Mouse (Mus musculus): Measurements from ENCODE around the gene Sept6. TPM values are rescaled to one million over a fixed set of nuclear protein-coding genes. Genes with fewer than 3 reads are reported as not detected.

The Sept6 gene
- total and polyA plus RNA-seq, 3 experiments: 94.1 to 180 (median 98.8) TPM

- dilution Hi-C loops (cut with MboI; ENCODE audit: extremely low pct_ligation_motif_present, extremely low pct_unique_long_range_greater_than_20kb, low sequenced_read_pairs): no loop called here
These were observed 18.6 kb downstream of the Sept6 start for GRCm38 (mm10) chrX:36972951-36973471.

GRCm38 (mm10) chrX:36971156-36971555, 20.4 kb downstream of the Sept6 start:
- H3K36me3 ChIP-seq (replicated peaks in 1 of 2; ENCODE audit: control insufficient read depth in 1 of 2, insufficient read depth in 1 of 2, low read length in 1 of 2): peaks cover 36 to 89% of the 10 kb centered on the region in 2 experiments
- no peak overlapping the region for H3K4me3 ChIP-seq (replicated peaks in 1 of 3; ENCODE audit: low read depth in 2 of 3, low read length in 2 of 3, poor library complexity in 1 of 3)
- H3K9me3 ChIP-seq (replicated peaks; ENCODE audit: low read length): no peaks in the 10 kb centered on the region
- in situ Hi-C loops (cut with MboI; ENCODE audit: low pct_ligation_motif_present, low pct_unique_long_range_greater_than_20kb, low sequenced_read_pairs): no loop called here
- TF ChIP-seq MAFK (IDR thresholded peaks at IDR 0.05; ENCODE audit: insufficient replicate concordance, low read length) (no peak), GABPA (IDR thresholded peaks at IDR 0.05; ENCODE audit: insufficient replicate concordance, low read depth, low read length) (no peak), JUND (conservative IDR thresholded peaks at IDR 0.05; ENCODE audit: low read depth, low read length) (no peak), ZMIZ1 (IDR thresholded peaks at IDR 0.05; ENCODE audit: low read depth, low read length) (no peak), EP300 (IDR thresholded peaks at IDR 0.05; ENCODE audit: low read length) (no peak), TCF12 (IDR thresholded peaks at IDR 0.05; ENCODE audit: low read depth, low read length) (no peak), RCOR1 (conservative IDR thresholded peaks at IDR 0.05; ENCODE audit: low read depth, low read length) (no peak), HCFC1 (IDR thresholded peaks at IDR 0.05; ENCODE audit: low read depth, low read length) (no peak), ZKSCAN1 (IDR thresholded peaks at IDR 0.05; ENCODE audit: borderline replicate concordance, low read depth, low read length) (no peak), CTCF (conservative IDR thresholded peaks at IDR 0.05 in 1 of 2, IDR thresholded peaks at IDR 0.05 in 1 of 2; ENCODE audit: low read depth in 2 of 2, low read length in 2 of 2) (no peak), USF2 (conservative IDR thresholded peaks at IDR 0.05; ENCODE audit: low read depth, low read length) (no peak), KAT2A (IDR thresholded peaks at IDR 0.05; ENCODE audit: insufficient replicate concordance, low read length) (no peak), ZC3H11A (IDR thresholded peaks at IDR 0.05; ENCODE audit: low read depth, low read length) (no peak), ZNF384 (IDR thresholded peaks at IDR 0.05; ENCODE audit: low read depth, low read length) (no peak), IRF4 (IDR thresholded peaks at IDR 0.05; ENCODE audit: low read depth, low read length) (no peak), UBTF (IDR thresholded peaks at IDR 0.05; ENCODE audit: low read depth, low read length) (no peak)
- dilution Hi-C loops (cut with MboI; ENCODE audit: extremely low pct_ligation_motif_present, extremely low pct_unique_long_range_greater_than_20kb, low sequenced_read_pairs): no loop called here
- H3K79me2 ChIP-seq (replicated peaks; ENCODE audit: control insufficient read depth, extremely low read depth, insufficient read depth, poor library complexity, severe bottlenecking): peaks cover 17% of the 10 kb centered on the region
- DNase-seq (ENCODE audit: extremely low read depth): no peak
- no peak overlapping the region for H3K27ac ChIP-seq (ENCODE audit: insufficient read depth, low read depth)
- H3K4me2 ChIP-seq (ENCODE audit: insufficient read depth, low read depth, poor library complexity, severe bottlenecking): no peak overlapping the region
- H3K4me1 ChIP-seq (ENCODE audit: control insufficient read depth in 1 of 2, insufficient read depth in 2 of 2): peaks cover 0 to 5% of the 10 kb centered on the region in 2 experiments; a peak in 1 of 4 replicates
- H3K9ac ChIP-seq (ENCODE audit: insufficient read depth, low read depth): no peak overlapping the region
- no peaks in the 10 kb centered on the region for H3K27me3 ChIP-seq (replicated peaks)

More at GRCm38 (mm10) chrX:36972951-36973471, 18.6 kb downstream of the Sept6 start:
- no peak overlapping the region for H3K4me2 ChIP-seq (ENCODE audit: insufficient read depth, low read depth, poor library complexity, severe bottlenecking)
- no peak for DNase-seq (ENCODE audit: extremely low read depth)
- no peaks in the 10 kb centered on the region for H3K27me3 ChIP-seq (replicated peaks)
- no peak overlapping the region for H3K27ac ChIP-seq (ENCODE audit: insufficient read depth, low read depth)
- no peaks in the 10 kb centered on the region for H3K9me3 ChIP-seq (replicated peaks; ENCODE audit: low read length)
- TF ChIP-seq SIN3A (IDR thresholded peaks at IDR 0.05; ENCODE audit: low read length): no peak
- TF ChIP-seq TBP (conservative IDR thresholded peaks at IDR 0.05; ENCODE audit: low read depth, low read length): no peak
- TF ChIP-seq CHD1 (IDR thresholded peaks at IDR 0.05; ENCODE audit: low read depth, low read length): no peak
- no peak for TF ChIP-seq MAFK (IDR thresholded peaks at IDR 0.05; ENCODE audit: insufficient replicate concordance, low read length)
- no peak for TF ChIP-seq UBTF (IDR thresholded peaks at IDR 0.05; ENCODE audit: low read depth, low read length)
- TF ChIP-seq JUN (IDR thresholded peaks at IDR 0.05; ENCODE audit: insufficient read depth, low read depth, low read length): no peak
- no peak for TF ChIP-seq CTCF (conservative IDR thresholded peaks at IDR 0.05 in 1 of 2, IDR thresholded peaks at IDR 0.05 in 1 of 2; ENCODE audit: low read depth in 2 of 2, low read length in 2 of 2)
- TF ChIP-seq NELFE (IDR thresholded peaks at IDR 0.05; ENCODE audit: low read depth, low read length): no peak
- TF ChIP-seq JUND (conservative IDR thresholded peaks at IDR 0.05; ENCODE audit: low read depth, low read length): no peak
- no peak for TF ChIP-seq IRF4 (IDR thresholded peaks at IDR 0.05; ENCODE audit: low read depth, low read length)
- no peak for TF ChIP-seq BHLHE40 (IDR thresholded peaks at IDR 0.05; ENCODE audit: low read depth, low read length)
- no peak for TF ChIP-seq KAT2A (IDR thresholded peaks at IDR 0.05; ENCODE audit: insufficient replicate concordance, low read length)
- TF ChIP-seq POLR2AphosphoS2 (IDR thresholded peaks at IDR 0.05; ENCODE audit: low read depth, low read length): no peak
- TF ChIP-seq USF2 (conservative IDR thresholded peaks at IDR 0.05; ENCODE audit: low read depth, low read length): no peak
- TF ChIP-seq ETS1 (conservative IDR thresholded peaks at IDR 0.05; ENCODE audit: low read depth, low read length): no peak
- TF ChIP-seq TCF12 (IDR thresholded peaks at IDR 0.05; ENCODE audit: low read depth, low read length): no peak
- TF ChIP-seq RAD21 (IDR thresholded peaks at IDR 0.05; ENCODE audit: low read depth, low read length): no peak
- peaks cover 31 to 90% of the 10 kb centered on the region in 2 experiments for H3K36me3 ChIP-seq (replicated peaks in 1 of 2; ENCODE audit: control insufficient read depth in 1 of 2, insufficient read depth in 1 of 2, low read length in 1 of 2)
- in situ Hi-C loops (cut with MboI; ENCODE audit: low pct_ligation_motif_present, low pct_unique_long_range_greater_than_20kb, low sequenced_read_pairs): no loop called here
- no peak overlapping the region for H3K9ac ChIP-seq (ENCODE audit: insufficient read depth, low read depth)
- H3K4me1 ChIP-seq (ENCODE audit: control insufficient read depth in 1 of 2, insufficient read depth in 2 of 2): peaks cover 5 to 12% of the 10 kb centered on the region in 2 experiments; a peak in 3 of 4 replicates
- H3K79me2 ChIP-seq (replicated peaks; ENCODE audit: control insufficient read depth, extremely low read depth, insufficient read depth, poor library complexity, severe bottlenecking): peaks cover 32% of the 10 kb centered on the region
- no peak overlapping the region for H3K4me3 ChIP-seq (replicated peaks in 1 of 3; ENCODE audit: low read depth in 2 of 3, low read length in 2 of 3, poor library complexity in 1 of 3)

All from CH12.LX (cell line).